Mouse (Mus musculus): ENCODE data around the gene Olfr68.
"Not testable (repeated sequence)": the region's sequence is repeated elsewhere in the genome, so short reads cannot be mapped to it uniquely, and the experiment has no call there.

DNA sequence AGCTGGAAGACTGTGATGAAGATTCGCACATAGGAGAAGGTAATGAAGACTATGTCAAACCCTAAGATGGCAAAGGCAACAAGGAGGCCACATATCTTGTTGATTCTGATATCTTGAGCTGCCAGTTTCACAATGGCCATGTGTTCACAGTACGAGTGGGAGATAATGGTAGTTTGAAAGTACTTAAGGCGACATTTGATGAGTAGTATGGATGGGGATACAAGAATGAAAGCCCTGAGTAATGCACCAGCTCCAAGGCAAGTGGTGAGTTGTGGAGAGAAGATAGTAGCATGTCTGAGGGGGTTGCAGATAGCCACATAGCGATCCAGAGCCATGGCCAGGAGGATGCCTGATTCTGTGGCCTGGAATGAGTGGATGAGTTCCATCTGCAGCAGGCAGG lies 1.8 kb downstream of the Olfr68 start:
- TF ChIP-seq CTCF, EP300 (IDR thresholded peaks at IDR 0.05; ENCODE audit: low read depth): not testable (repeated sequence)

All from heart, postnatal 0 days (tissue).